Mouse (Mus musculus) limb, embryonic 14.5 days (tissue): Measurements from ENCODE around the gene Klf17. TPM values are rescaled to one million over a fixed set of nuclear protein-coding genes. Genes with fewer than 3 reads are reported as not detected.

Experiments used
- ATAC-seq: fragments of 200-750 bp; cut with Nextera tagmentation; 2 replicates; pipeline ENCODE4 v1.8.0; 2017; ENCODE audit warnings: low read depth, moderate number of reproducible peaks, moderate TSS enrichment; ENCODE audit not compliant: low FRiP score
- DNase-seq: peaks from one replicate; pipeline ENCODE4 v3.0.0-alpha.2; 2015; ENCODE audit warnings: low spot score
- H3K27ac ChIP-seq: fragments of 300-500 bp; sonication (generic); replicated peaks from 2 replicates; pipeline ENCODE4 v1.5.1; 2014; ENCODE audit warnings: low read depth, mild to moderate bottlenecking, low read length, moderate library complexity, mixed read lengths
- H3K27me3 ChIP-seq: fragments of 300-500 bp; sonication (generic); 2 replicates; pipeline ENCODE4 v1.6.1; 2014; ENCODE audit warnings: low read length, mixed read lengths; ENCODE audit not compliant: control insufficient read depth, insufficient read depth
- H3K36me3 ChIP-seq: fragments of 300-500 bp; sonication (generic); 2 replicates; pipeline ENCODE4 v1.6.1; 2014; ENCODE audit warnings: mild to moderate bottlenecking, low read length, moderate library complexity, mixed read lengths; ENCODE audit not compliant: control insufficient read depth, insufficient read depth
- H3K4me1 ChIP-seq: fragments of 300-500 bp; sonication (generic); 2 replicates; pipeline ENCODE4 v1.6.1; 2014; ENCODE audit warnings: antibody characterized with exemption, low read length, mixed read lengths; ENCODE audit not compliant: control insufficient read depth, insufficient read depth
- H3K4me2 ChIP-seq: fragments of 300-500 bp; sonication (generic); replicated peaks from 2 replicates; pipeline ENCODE4 v1.6.1; 2014; ENCODE audit warnings: low read depth, mild to moderate bottlenecking, low read length, moderate library complexity; ENCODE audit not compliant: severe bottlenecking
- H3K4me3 ChIP-seq: fragments of 300-500 bp; sonication (generic); replicated peaks from 2 replicates; pipeline ENCODE4 v1.5.1; 2014; ENCODE audit warnings: low read length
- H3K9ac ChIP-seq: fragments of 300-500 bp; sonication (generic); 2 replicates; pipeline ENCODE4 v1.6.1; 2014; ENCODE audit warnings: mild to moderate bottlenecking, low read depth, low read length, moderate library complexity; ENCODE audit not compliant: severe bottlenecking
- H3K9me3 ChIP-seq: fragments of 300-500 bp; sonication (generic); 2 replicates; pipeline ENCODE4 v1.6.1; 2016; ENCODE audit warnings: low read length; ENCODE audit not compliant: control insufficient read depth
- POLR2A ChIP-seq: fragments of 200-500 bp; IDR thresholded peaks from 2 replicates; pipeline ENCODE4 v1.8.0; 2012; ENCODE audit warnings: inconsistent platforms, mild to moderate bottlenecking, moderate library complexity, borderline replicate concordance; ENCODE audit not compliant: insufficient read depth, insufficient read length; ENCODE audit errors: extremely low read depth
- WGBS: fragments of 180-500 bp; shearing (Covaris S2); extraction: QIAGEN DNeasy Blood & Tissue Kit; methylation state at CpG from one replicate; pipeline ENCODE4 v1.1.7; 2014; 5-methylcytosine and 5-hydroxymethylcytosine counted together
- polyA plus RNA-seq, 2 experiments: library from polyadenylated mRNA; depleted of rRNA in 1 of 2; stranded (reverse) in 1 of 2; unstranded in 1 of 2; fragments of >200 nt; fragmentation: Nextera tagmentation in 1 of 2; extraction: Ambion mirVana in 1 of 2; gene quantifications; 2 replicates each; pipeline versions ENCODE4 v1.2.1 to v1.2.3; 2012 to 2014

The Klf17 gene
- polyA plus RNA-seq, 2 experiments = not detected

DNA sequence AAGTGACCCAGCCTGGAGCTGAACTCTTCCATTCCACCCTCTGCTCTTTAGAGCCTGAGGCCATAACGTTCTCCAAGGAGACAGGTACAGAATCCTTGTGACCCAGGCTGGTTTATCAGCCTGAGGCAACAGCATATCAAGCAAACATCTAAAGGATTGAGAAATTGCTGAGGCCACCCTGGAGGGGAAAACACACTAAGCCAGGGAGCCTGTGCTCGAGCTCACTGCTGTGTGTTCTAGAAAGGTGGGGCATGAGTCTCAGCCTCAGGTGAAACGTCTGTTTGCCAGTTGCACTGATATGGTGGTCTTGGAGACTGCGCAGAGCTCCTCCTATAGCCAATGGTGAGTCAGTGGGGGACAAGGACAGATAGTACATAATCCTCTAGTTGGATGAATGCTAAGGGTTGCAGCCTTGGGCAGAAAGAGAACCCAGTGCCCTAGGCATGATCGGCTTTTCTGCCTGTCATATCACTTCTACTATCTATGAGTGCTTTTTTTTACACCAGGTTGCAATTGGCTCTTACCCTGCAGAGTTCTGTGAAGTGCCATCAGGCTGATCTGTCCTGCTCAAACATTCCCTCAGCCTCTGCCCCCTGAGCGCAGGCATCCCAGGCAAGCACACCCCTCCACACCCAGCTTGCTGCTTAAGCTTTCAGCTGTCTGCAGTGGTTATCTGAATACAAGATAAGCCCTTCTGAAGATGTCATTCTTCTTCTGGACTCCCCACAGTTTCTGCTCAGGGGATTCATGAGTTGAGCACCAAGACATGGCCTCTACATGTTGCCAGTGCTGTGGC, 51.9 kb downstream of the Klf17 start:
- no peaks in the 10 kb centered on the region for H3K4me1 ChIP-seq
- no peaks in the 10 kb centered on the region for H3K27me3 ChIP-seq
- H3K36me3 ChIP-seq = no peaks in the 10 kb centered on the region
- no peaks in the 10 kb centered on the region for H3K9me3 ChIP-seq
- no peak overlapping the region for H3K27ac ChIP-seq
- no peak overlapping the region for H3K4me2 ChIP-seq
- TF ChIP-seq POLR2A = no peak
- DNase-seq (no peak), ATAC-seq (no peak)
- no peak overlapping the region for H3K4me3 ChIP-seq
- H3K9ac ChIP-seq = no peak overlapping the region
- WGBS = 71% methylated on average over 6 of the region's 6 CpGs

DNA sequence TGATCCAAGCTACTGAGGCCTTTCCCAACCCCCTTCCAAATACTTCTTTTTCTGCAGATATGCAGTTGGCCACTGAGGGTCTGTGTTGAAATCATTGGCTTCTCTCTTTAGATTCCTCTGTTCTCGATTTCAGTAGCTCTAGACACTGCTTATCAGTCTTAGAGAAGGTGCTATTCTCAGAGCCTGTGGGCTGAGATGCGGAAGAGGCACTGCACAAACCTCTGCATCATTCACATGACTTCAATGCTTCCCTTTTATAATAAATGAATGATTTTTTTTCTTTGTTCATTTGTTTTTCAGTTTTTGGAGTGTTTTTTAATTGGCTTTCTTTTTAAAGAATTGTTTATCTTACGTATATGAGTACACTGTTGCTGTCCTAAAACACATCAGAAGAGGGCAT, 53.1 kb downstream of the Klf17 start:
- no peak for TF ChIP-seq POLR2A
- H3K27ac ChIP-seq = no peak overlapping the region
- no peak for DNase-seq
- no peaks in the 10 kb centered on the region for H3K9me3 ChIP-seq
- no peak for ATAC-seq
- H3K9ac ChIP-seq = no peak overlapping the region
- no peak overlapping the region for H3K4me3 ChIP-seq
- no peaks in the 10 kb centered on the region for H3K4me1 ChIP-seq
- H3K27me3 ChIP-seq = no peaks in the 10 kb centered on the region
- H3K36me3 ChIP-seq = no peaks in the 10 kb centered on the region
- H3K4me2 ChIP-seq = no peak overlapping the region
- WGBS = 83% methylated on average over 3 of the region's 3 CpGs

DNA sequence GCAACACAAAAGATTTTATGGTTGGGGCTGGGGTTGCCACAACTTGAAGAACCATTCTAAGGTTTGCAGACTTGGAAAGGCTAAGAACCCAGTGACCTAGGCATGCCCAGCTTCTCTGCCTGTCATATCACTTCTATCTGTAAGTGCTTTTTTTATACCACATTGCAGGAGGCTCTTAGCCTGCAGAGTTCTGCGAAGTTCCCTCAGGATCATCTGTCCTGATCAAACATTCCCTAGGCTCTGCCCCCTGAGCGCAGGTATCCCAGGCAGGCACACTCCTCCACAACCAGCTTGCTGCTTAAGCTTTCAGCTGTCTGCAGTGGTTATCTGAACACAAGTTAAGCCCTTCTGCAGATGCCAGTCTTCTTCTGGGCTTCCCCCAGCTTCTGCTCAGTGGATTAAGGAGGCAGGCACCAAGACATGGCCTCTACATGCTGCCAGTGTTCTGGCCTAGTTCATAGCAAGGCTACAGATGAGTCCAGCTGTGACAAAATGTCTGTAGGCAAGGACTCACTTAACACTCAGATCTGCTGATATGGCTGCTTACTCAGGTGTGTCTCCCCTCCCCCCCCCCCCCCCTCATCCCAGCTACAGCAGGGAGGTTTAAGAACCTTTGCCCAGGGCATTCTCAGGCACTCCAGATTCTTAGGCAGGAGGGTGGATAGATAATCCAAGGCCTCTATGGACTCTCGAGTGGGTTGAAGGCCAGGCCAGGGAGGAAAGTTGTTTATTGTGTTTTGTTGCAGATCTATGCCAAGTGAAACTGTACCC, 56.5 kb downstream of the Klf17 start:
- no peaks in the 10 kb centered on the region for H3K27me3 ChIP-seq
- no peak overlapping the region for H3K27ac ChIP-seq
- no peaks in the 10 kb centered on the region for H3K4me1 ChIP-seq
- DNase-seq (no peak), ATAC-seq (no peak)
- H3K4me3 ChIP-seq = no peak overlapping the region
- no peaks in the 10 kb centered on the region for H3K9me3 ChIP-seq
- no peak overlapping the region for H3K4me2 ChIP-seq
- no peak overlapping the region for H3K9ac ChIP-seq
- TF ChIP-seq POLR2A = no peak
- H3K36me3 ChIP-seq = no peaks in the 10 kb centered on the region
- 69% methylated on average over 3 of the region's 3 CpGs for WGBS

Other genes starting within 250 kb of the Klf17 start
- gene Eri3, start 215.3 kb downstream of the Klf17 start, polyA plus RNA-seq (2012; rRNA removed) = 155 and 194 TPM in 2 replicates
- gene Eri3, start 215.3 kb downstream of the Klf17 start, polyA plus RNA-seq (2014; fragmentation: Nextera tagmentation; extraction: Ambion mirVana) = 190 and 191 TPM in 2 replicates
- 51.7 and 57.5 TPM in 2 replicates for gene Dmap1, start 83.4 kb downstream of the Klf17 start, polyA plus RNA-seq (2012; rRNA removed)
- gene Dmap1, start 83.4 kb downstream of the Klf17 start, polyA plus RNA-seq (2014; fragmentation: Nextera tagmentation; extraction: Ambion mirVana) = 66.8 and 72.4 TPM in 2 replicates
- not detected in 2 replicates for gene Gm12845, start 41.2 kb downstream of the Klf17 start, polyA plus RNA-seq (2012; rRNA removed)
- not detected in 2 replicates for gene Gm12845, start 41.2 kb downstream of the Klf17 start, polyA plus RNA-seq (2014; fragmentation: Nextera tagmentation; extraction: Ambion mirVana)
- 30.1 and 46.7 TPM in 2 replicates for gene Slc6a9, start 68.9 kb upstream of the Klf17 start, polyA plus RNA-seq (2012; rRNA removed)
- 9.7 and 12.2 TPM in 2 replicates for gene Slc6a9, start 68.9 kb upstream of the Klf17 start, polyA plus RNA-seq (2014; fragmentation: Nextera tagmentation; extraction: Ambion mirVana)
- 15.1 and 19.9 TPM in 2 replicates for gene Ccdc24, start 106.9 kb upstream of the Klf17 start, polyA plus RNA-seq (2012; rRNA removed)
- 1.6 and 1.8 TPM in 2 replicates for gene Ccdc24, start 106.9 kb upstream of the Klf17 start, polyA plus RNA-seq (2014; fragmentation: Nextera tagmentation; extraction: Ambion mirVana)
- 95.4 and 149 TPM in 2 replicates for gene B4galt2, start 117.8 kb upstream of the Klf17 start, polyA plus RNA-seq (2012; rRNA removed)
- gene B4galt2, start 117.8 kb upstream of the Klf17 start, polyA plus RNA-seq (2014; fragmentation: Nextera tagmentation; extraction: Ambion mirVana) = 43.4 and 48.8 TPM in 2 replicates
- gene Atp6v0b, start 121.7 kb upstream of the Klf17 start, polyA plus RNA-seq (2012; rRNA removed) = 262 and 310 TPM in 2 replicates
- gene Atp6v0b, start 121.7 kb upstream of the Klf17 start, polyA plus RNA-seq (2014; fragmentation: Nextera tagmentation; extraction: Ambion mirVana) = 216 and 224 TPM in 2 replicates
- gene Dph2, start 126.4 kb upstream of the Klf17 start, polyA plus RNA-seq (2012; rRNA removed) = 18.4 and 23.2 TPM in 2 replicates
- 17.0 and 18.7 TPM in 2 replicates for gene Dph2, start 126.4 kb upstream of the Klf17 start, polyA plus RNA-seq (2014; fragmentation: Nextera tagmentation; extraction: Ambion mirVana)
- gene Ipo13, start 149.4 kb upstream of the Klf17 start, polyA plus RNA-seq (2012; rRNA removed) = 63.4 and 75.9 TPM in 2 replicates
- gene Ipo13, start 149.4 kb upstream of the Klf17 start, polyA plus RNA-seq (2014; fragmentation: Nextera tagmentation; extraction: Ambion mirVana) = 38.8 and 40.4 TPM in 2 replicates
- 4.1 and 5.7 TPM in 2 replicates for gene Artn, start 164.1 kb upstream of the Klf17 start, polyA plus RNA-seq (2012; rRNA removed)
- gene Artn, start 164.1 kb upstream of the Klf17 start, polyA plus RNA-seq (2014; fragmentation: Nextera tagmentation; extraction: Ambion mirVana) = 5.5 and 7.6 TPM in 2 replicates